Mouse (Mus musculus) pancreas, adult 10 weeks (tissue): Measurements from ENCODE around the gene Tspan18. TPM values are rescaled to one million over a fixed set of nuclear protein-coding genes. Genes with fewer than 3 reads are reported as not detected.

Experiments used
- polyA plus RNA-seq: library from polyadenylated mRNA; stranded (reverse); fragments of 350-450 nt; fragmentation: Illumina TruSeq; extraction: RNeasy Lipid Tissue Mini Kit (QIAGEN cat#74804); gene quantifications from one replicate; pipeline ENCODE4 v1.2.3, GENCODE M21; 2015; ENCODE audit warnings: low read depth, low replicate concordance; ENCODE audit not compliant: insufficient read depth

Tspan18 gene
- polyA plus RNA-seq: 4.0 TPM

DNA sequence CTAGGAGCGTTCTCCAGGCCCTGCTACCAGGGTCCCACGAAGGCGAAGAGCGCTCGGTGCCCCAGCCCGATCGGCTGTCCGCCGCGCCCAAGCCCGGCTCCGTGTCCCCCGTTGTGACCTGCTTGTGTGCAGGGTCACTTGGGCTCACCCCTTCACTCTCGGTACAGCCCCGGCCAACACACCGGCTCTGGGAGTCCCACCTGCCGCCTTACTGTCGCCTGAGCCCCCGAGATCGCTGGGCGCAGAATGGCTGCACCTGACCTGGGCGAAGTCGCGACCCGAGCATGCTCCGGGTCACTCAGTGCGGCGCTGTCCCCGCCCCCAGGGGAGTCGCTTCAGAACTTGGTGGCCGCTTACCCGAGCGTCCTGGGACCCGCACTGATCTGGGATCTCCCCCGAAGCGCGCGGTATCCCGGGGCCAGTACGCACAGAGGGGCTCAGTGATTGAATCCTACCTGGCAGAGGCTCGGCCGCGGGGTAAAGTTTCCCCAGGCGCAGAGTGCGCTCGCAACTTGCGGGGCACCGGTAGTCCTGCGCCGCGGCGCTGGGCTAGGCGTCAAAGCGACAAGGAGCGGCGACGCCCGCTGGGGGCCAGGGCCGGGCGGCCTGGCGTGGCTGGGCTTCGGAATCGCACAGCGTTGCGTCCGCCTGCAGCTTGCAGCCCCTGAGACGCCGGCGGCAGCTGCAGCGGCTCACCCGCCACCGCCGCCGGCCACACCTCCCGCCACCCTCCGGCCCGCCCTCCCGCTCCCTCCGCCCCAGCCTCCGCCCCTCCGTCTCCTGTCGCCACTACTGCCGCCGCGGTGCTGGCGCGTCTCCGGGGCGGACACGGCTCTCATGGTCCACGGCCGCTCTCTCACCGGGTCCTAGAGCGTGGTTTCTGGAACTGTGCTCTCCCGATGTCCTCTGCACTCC, at the start of gene Tspan18:
TSS of gene Tspan18 (minus strand) at position 689 of the 915 bp plus-strand sequence.

DNA sequence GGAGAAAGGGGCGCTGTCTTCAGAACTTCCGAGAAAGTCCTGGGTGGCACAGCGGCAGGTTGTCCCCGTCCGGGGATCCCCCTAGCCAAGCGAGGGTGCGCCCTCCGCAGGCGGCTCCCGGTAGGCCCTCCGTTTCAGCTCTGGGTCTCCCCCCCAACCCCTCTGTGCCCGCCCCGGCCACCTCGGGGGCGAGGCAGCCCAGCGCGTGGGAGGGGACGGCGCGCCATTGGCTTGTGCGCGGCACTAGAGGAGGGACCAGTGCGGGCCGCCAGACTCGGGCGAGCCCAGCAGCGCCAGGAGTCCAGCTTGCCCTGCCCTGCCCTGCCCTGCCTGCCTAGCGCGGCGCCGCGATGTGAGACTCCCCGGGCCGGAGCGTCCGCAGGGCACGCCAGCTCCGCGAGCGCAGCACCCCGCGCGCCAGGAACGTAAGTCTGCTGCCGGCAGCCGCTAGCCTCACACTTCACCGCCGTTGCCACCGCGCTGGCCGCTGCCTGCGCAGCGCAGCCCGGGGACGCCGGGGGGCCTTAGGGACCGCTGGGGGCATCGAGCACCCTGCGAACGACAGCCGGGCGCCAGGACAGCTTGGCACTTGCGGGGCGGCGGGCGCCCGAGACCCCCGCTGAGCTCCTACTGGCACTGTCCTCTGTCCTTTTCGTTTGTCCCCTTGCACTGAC, 146.8 kb downstream of the Tspan18 start, which contains the start of gene Trp53i11:
TSS of gene Trp53i11 (plus strand) at position 226 of the 674 bp plus-strand sequence.

Other genes starting within 250 kb of the Tspan18 start
- 13.0 TPM for gene Trp53i11, start 147.0 kb downstream of the Tspan18 start, polyA plus RNA-seq
- gene Cd82, start 128.6 kb upstream of the Tspan18 start, polyA plus RNA-seq: 24.9 TPM
- not detected for gene Gm10803, start 226.1 kb upstream of the Tspan18 start, polyA plus RNA-seq